Mouse (Mus musculus) heart, postnatal 14 days (tissue): ENCODE measurements around the gene Tnks2. TPM values are rescaled to one million over a fixed set of nuclear protein-coding genes. Genes with fewer than 3 reads are reported as not detected.

Experiments used
- DNase-seq, 2 experiments: peaks; one replicate each; pipeline ENCODE4 v3.0.0; 2021 to 2022
- intact Hi-C: fragments of 180-260 bp; cut with DNase I; formaldehyde crosslinking; loops from one replicate; pipeline ENCODE4 v1.15.1; 2025
- total RNA-seq, 2 experiments: library from RNA; stranded (reverse); gene quantifications; 2 replicates each; pipeline ENCODE4 v1.2.3; 2021

The Tnks2 gene
- total RNA-seq, 2 experiments from 2014 or later = 89.3 to 92.3 TPM

- intact Hi-C loops = no loop called here
- DNase-seq = peak; percentile 87 to 91
Measured at GRCm38 (mm10) chr19:36925671-36926552, 91.9 kb downstream of the Tnks2 start, which contains the start of gene Btaf1. TSS of gene Btaf1 (plus strand) at chr19:36926079.

GRCm38 (mm10) chr19:36926553-36927236 lies 92.7 kb downstream of the Tnks2 start:
- intact Hi-C loops = no loop called here
- DNase-seq = no peak

GRCm38 (mm10) chr19:36927800-36928361 lies 93.8 kb downstream of the Tnks2 start:
- intact Hi-C loops = no loop called here
- no peak for DNase-seq

GRCm38 (mm10) chr19:36929816-36930215 lies 95.8 kb downstream of the Tnks2 start:
- DNase-seq = no peak
- intact Hi-C loops = no loop called here

GRCm38 (mm10) chr19:36932097-36932496 lies 98.1 kb downstream of the Tnks2 start:
- no peak for DNase-seq
- intact Hi-C loops = no loop called here

GRCm38 (mm10) chr19:36932613-36933012 lies 98.6 kb downstream of the Tnks2 start:
- no peak for DNase-seq
- intact Hi-C loops = no loop called here

GRCm38 (mm10) chr19:36936285-36936684 lies 102.3 kb downstream of the Tnks2 start:
- no peak for DNase-seq
- intact Hi-C loops = no loop called here

- intact Hi-C loops = no loop called here
- no peak for DNase-seq
Measured at GRCm38 (mm10) chr19:36938008-36938407, 104.0 kb downstream of the Tnks2 start.

- no peak for DNase-seq
- intact Hi-C loops = no loop called here
Measured at GRCm38 (mm10) chr19:36940064-36940463, 106.0 kb downstream of the Tnks2 start.

Other genes with a start within 250 kb of the Tnks2 start
- 10 to 100 TPM; 91.5 to 98.3 TPM for gene Ppp1r3c, start 97.6 kb upstream of the Tnks2 start, total RNA-seq
- 1 to 10 TPM; 1.9 TPM for gene Fgfbp3, start 85.4 kb downstream of the Tnks2 start, total RNA-seq
- 10 to 100 TPM; 12.9 to 13.4 TPM for gene Btaf1, start 91.8 kb downstream of the Tnks2 start, total RNA-seq